Mouse (Mus musculus): Measurements from ENCODE around the gene Tbx5. TPM values are rescaled to one million over a fixed set of nuclear protein-coding genes. Genes with fewer than 3 reads are reported as not detected.

Tbx5 gene
- total RNA-seq, 1 experiment = not detected

DNA sequence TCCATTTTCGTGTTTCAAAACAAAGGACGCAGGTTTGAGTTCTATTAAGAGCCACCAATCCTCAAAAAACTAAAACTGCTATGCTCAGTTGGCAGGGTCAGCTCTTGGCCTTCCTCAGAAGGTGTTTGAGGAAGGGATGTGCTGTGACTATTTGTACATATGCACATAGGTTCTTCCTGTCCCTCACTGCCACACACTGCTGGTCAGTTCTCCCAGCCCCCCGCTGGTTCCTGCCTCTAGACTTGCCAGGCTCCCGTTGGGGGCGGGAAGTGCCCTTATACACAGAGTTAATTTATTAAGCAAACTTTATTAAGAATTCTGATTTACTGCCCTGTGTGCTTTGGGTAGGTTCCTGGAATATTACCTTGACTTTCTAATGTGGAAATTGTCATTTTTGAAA, 11.9 kb downstream of the Tbx5 start:
- Histone ChIP-seq H3K4me3 (ENCODE audit: insufficient read depth in 1 of 2, low read depth in 1 of 2, low read length in 2 of 2, poor library complexity in 1 of 2, severe bottlenecking in 1 of 2) (no peak overlapping the region), H3K9me3 (ENCODE audit: control insufficient read depth, insufficient read depth, low read depth, low read length) (no peaks in the 10 kb centered on the region), H3K27ac (ENCODE audit: insufficient read depth, low read depth, low read length, poor library complexity, severe bottlenecking) (no peak overlapping the region), H3K9ac (ENCODE audit: insufficient read depth, low read depth, low read length, poor library complexity, severe bottlenecking) (no peak overlapping the region), H3K4me1 (ENCODE audit: control insufficient read depth in 2 of 2, insufficient read depth in 2 of 2, low read length in 2 of 2, poor library complexity in 1 of 2) (peaks cover 2 to 3% of the 10 kb centered on the region in 2 experiments), H3K36me3 (ENCODE audit: control insufficient read depth, insufficient read depth, low read length, poor library complexity, severe bottlenecking) (no peaks in the 10 kb centered on the region)
- no peak for DNase-seq (ENCODE audit: low read depth, low spot score)
- in situ Hi-C loops (cut with MboI; ENCODE audit: low sequenced_read_pairs in 2 of 2, unreplicated experiment in 2 of 2) = loop anchor here in 1 of 2 experiments (5.0 kb wide), 1 partner anchor 42 kb away; no protein-coding TSS in a partner anchor
- TF ChIP-seq ZNF384 (IDR thresholded peaks at IDR 0.05; ENCODE audit: low read depth, low read length) (no peak), MAFK (IDR thresholded peaks at IDR 0.05; ENCODE audit: insufficient read depth, low read depth, low read length) (no peak), CHD2 (IDR thresholded peaks at IDR 0.05; ENCODE audit: low read depth, low read length) (no peak), HCFC1 (IDR thresholded peaks at IDR 0.05; ENCODE audit: borderline replicate concordance, insufficient read depth, low read length) (no peak), ZC3H11A (IDR thresholded peaks at IDR 0.05; ENCODE audit: borderline replicate concordance, low read depth, low read length) (no peak)

DNA sequence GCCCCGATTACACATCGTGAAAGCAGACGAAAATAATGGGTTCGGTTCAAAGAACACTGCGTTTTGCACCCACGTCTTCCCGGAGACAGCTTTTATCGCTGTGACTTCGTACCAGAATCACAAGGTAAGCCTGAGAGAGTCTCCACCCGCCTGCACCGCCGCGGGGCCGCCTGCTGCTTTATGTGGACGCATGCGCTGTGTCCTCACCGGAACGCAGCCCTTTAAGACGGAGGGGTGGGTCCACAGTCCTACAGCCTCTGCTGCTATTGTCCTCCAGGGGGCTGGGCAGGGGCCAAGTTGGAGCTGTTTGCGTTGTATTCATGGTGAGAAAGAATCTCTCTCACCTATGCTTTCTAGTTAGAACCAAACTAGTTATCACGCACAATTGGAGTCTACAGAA, 12.5 kb downstream of the Tbx5 start:
- Histone ChIP-seq H3K4me3 (ENCODE audit: insufficient read depth in 1 of 2, low read depth in 1 of 2, low read length in 2 of 2, poor library complexity in 1 of 2, severe bottlenecking in 1 of 2) (no peak overlapping the region), H3K9ac (ENCODE audit: insufficient read depth, low read depth, low read length, poor library complexity, severe bottlenecking) (no peak overlapping the region), H3K36me3 (ENCODE audit: control insufficient read depth, insufficient read depth, low read length, poor library complexity, severe bottlenecking) (no peaks in the 10 kb centered on the region), H3K27ac (ENCODE audit: insufficient read depth, low read depth, low read length, poor library complexity, severe bottlenecking) (no peak overlapping the region), H3K9me3 (ENCODE audit: control insufficient read depth, insufficient read depth, low read depth, low read length) (no peaks in the 10 kb centered on the region), H3K4me1 (ENCODE audit: control insufficient read depth in 2 of 2, insufficient read depth in 2 of 2, low read length in 2 of 2, poor library complexity in 1 of 2) (peaks cover 0 to 3% of the 10 kb centered on the region in 2 experiments; a peak in 2 of 4 replicates)
- TF ChIP-seq ZNF384 (IDR thresholded peaks at IDR 0.05; ENCODE audit: low read depth, low read length) (no peak), CHD2 (IDR thresholded peaks at IDR 0.05; ENCODE audit: low read depth, low read length) (no peak), MAFK (IDR thresholded peaks at IDR 0.05; ENCODE audit: insufficient read depth, low read depth, low read length) (no peak), ZC3H11A (IDR thresholded peaks at IDR 0.05; ENCODE audit: borderline replicate concordance, low read depth, low read length) (no peak), HCFC1 (IDR thresholded peaks at IDR 0.05; ENCODE audit: borderline replicate concordance, insufficient read depth, low read length) (no peak)
- peak; percentile 65 for DNase-seq (ENCODE audit: low read depth, low spot score)
- in situ Hi-C loops (cut with MboI; ENCODE audit: low sequenced_read_pairs in 2 of 2, unreplicated experiment in 2 of 2) = loop anchor here in 1 of 2 experiments (5.0 kb wide), 1 partner anchor 43 kb away; no protein-coding TSS in a partner anchor

DNA sequence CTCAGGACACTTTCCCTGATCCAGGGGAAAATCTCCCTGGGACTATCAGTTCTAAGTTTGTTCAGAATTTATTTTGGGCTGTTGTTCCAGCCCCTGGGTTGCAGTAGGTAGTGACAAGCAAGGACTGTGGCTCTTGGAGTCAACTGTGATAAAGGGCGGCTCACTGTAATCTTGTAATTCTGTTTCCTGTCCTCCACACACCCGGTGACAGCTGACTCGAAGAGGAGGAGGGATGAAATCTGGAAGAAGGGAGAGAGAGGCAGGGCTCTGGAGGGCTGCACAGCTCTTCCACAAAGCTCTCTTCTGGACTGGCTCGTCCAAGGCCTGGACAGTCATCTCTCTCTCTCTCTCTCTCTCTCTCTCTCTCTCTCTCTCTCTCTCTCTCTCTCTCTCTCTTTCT, 24.6 kb downstream of the Tbx5 start:
- no peaks in the 10 kb centered on the region for H3K9me3 ChIP-seq (ENCODE audit: control insufficient read depth, insufficient read depth, low read depth, low read length)
- in situ Hi-C loops (cut with MboI; ENCODE audit: low sequenced_read_pairs in 2 of 2, unreplicated experiment in 2 of 2) = no loop called here
- no peak overlapping the region for H3K4me3 ChIP-seq (ENCODE audit: insufficient read depth in 1 of 2, low read depth in 1 of 2, low read length in 2 of 2, poor library complexity in 1 of 2, severe bottlenecking in 1 of 2)
- H3K36me3 ChIP-seq (ENCODE audit: control insufficient read depth, insufficient read depth, low read length, poor library complexity, severe bottlenecking) = no peaks in the 10 kb centered on the region
- TF ChIP-seq ZNF384 (IDR thresholded peaks at IDR 0.05; ENCODE audit: low read depth, low read length) = no peak
- no peak for TF ChIP-seq HCFC1 (IDR thresholded peaks at IDR 0.05; ENCODE audit: borderline replicate concordance, insufficient read depth, low read length)
- no peak for TF ChIP-seq MAFK (IDR thresholded peaks at IDR 0.05; ENCODE audit: insufficient read depth, low read depth, low read length)
- TF ChIP-seq ZC3H11A (IDR thresholded peaks at IDR 0.05; ENCODE audit: borderline replicate concordance, low read depth, low read length) = no peak
- no peak for TF ChIP-seq CHD2 (IDR thresholded peaks at IDR 0.05; ENCODE audit: low read depth, low read length)
- no peak overlapping the region for H3K9ac ChIP-seq (ENCODE audit: insufficient read depth, low read depth, low read length, poor library complexity, severe bottlenecking)
- no peak for DNase-seq (ENCODE audit: low read depth, low spot score)
- H3K4me1 ChIP-seq (ENCODE audit: control insufficient read depth in 2 of 2, insufficient read depth in 2 of 2, low read length in 2 of 2, poor library complexity in 1 of 2) = no peaks in the 10 kb centered on the region
- H3K27ac ChIP-seq (ENCODE audit: insufficient read depth, low read depth, low read length, poor library complexity, severe bottlenecking) = no peak overlapping the region

DNA sequence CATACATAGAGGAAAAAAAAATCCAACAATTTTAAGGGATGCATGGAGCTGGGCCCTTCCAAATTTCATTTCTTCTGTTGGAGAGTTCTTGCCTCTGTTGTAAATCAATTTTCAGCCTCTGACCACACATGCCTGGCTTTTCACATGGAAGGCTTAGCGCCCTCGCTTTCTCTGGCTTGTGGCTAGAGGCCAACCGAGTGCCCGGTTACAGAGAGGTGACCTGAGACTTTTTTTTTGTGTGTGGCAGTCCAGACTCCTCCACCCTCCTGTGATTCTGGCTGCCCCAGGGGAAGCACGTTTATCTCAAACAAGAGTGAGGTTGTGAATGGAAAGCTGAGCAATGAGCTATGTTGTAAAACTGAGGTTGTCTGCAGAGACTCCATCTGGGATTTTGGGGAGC, 28.8 kb downstream of the Tbx5 start:
- H3K4me3 ChIP-seq (ENCODE audit: insufficient read depth in 1 of 2, low read depth in 1 of 2, low read length in 2 of 2, poor library complexity in 1 of 2, severe bottlenecking in 1 of 2) = no peak overlapping the region
- H3K4me1 ChIP-seq (ENCODE audit: control insufficient read depth in 2 of 2, insufficient read depth in 2 of 2, low read length in 2 of 2, poor library complexity in 1 of 2) = no peaks in the 10 kb centered on the region
- DNase-seq (ENCODE audit: low read depth, low spot score) = no peak
- H3K27ac ChIP-seq (ENCODE audit: insufficient read depth, low read depth, low read length, poor library complexity, severe bottlenecking) = no peak overlapping the region
- no peaks in the 10 kb centered on the region for H3K9me3 ChIP-seq (ENCODE audit: control insufficient read depth, insufficient read depth, low read depth, low read length)
- no peaks in the 10 kb centered on the region for H3K36me3 ChIP-seq (ENCODE audit: control insufficient read depth, insufficient read depth, low read length, poor library complexity, severe bottlenecking)
- TF ChIP-seq MAFK (IDR thresholded peaks at IDR 0.05; ENCODE audit: insufficient read depth, low read depth, low read length) (no peak), HCFC1 (IDR thresholded peaks at IDR 0.05; ENCODE audit: borderline replicate concordance, insufficient read depth, low read length) (no peak)
- H3K9ac ChIP-seq (ENCODE audit: insufficient read depth, low read depth, low read length, poor library complexity, severe bottlenecking) = no peak overlapping the region
- in situ Hi-C loops (cut with MboI; ENCODE audit: low sequenced_read_pairs in 2 of 2, unreplicated experiment in 2 of 2) = no loop called here

DNA sequence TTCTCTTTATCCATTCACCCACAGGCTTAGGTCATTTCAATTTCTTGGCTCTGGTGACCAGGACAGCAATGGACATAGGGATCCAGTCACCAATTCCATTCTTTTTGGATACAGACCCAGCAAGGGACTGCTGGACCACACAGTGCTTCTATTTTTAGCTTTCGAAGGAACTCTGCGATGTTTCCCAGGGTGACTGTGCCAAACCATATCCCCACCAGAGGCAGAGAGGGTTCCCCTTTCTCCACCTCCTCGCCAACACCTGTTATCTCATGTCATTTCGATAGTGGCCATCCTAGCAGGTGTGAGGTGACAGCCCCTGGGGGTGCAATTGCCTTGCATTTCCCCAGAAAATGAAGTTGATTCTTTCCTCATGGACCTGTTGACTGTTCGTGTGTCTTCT, 30.0 kb downstream of the Tbx5 start:
- no peak for DNase-seq (ENCODE audit: low read depth, low spot score)
- no peaks in the 10 kb centered on the region for H3K4me1 ChIP-seq (ENCODE audit: control insufficient read depth in 2 of 2, insufficient read depth in 2 of 2, low read length in 2 of 2, poor library complexity in 1 of 2)

More for the DNA sequence above, 30.0 kb downstream of the Tbx5 start:
- in situ Hi-C loops (cut with MboI; ENCODE audit: low sequenced_read_pairs in 2 of 2, unreplicated experiment in 2 of 2) = no loop called here
- Histone ChIP-seq H3K4me3 (ENCODE audit: insufficient read depth in 1 of 2, low read depth in 1 of 2, low read length in 2 of 2, poor library complexity in 1 of 2, severe bottlenecking in 1 of 2) (no peak overlapping the region), H3K9ac (ENCODE audit: insufficient read depth, low read depth, low read length, poor library complexity, severe bottlenecking) (no peak overlapping the region), H3K9me3 (ENCODE audit: control insufficient read depth, insufficient read depth, low read depth, low read length) (no peaks in the 10 kb centered on the region), H3K27ac (ENCODE audit: insufficient read depth, low read depth, low read length, poor library complexity, severe bottlenecking) (no peak overlapping the region), H3K36me3 (ENCODE audit: control insufficient read depth, insufficient read depth, low read length, poor library complexity, severe bottlenecking) (no peaks in the 10 kb centered on the region)
- TF ChIP-seq CHD2 (IDR thresholded peaks at IDR 0.05; ENCODE audit: low read depth, low read length) (no peak), ZC3H11A (IDR thresholded peaks at IDR 0.05; ENCODE audit: borderline replicate concordance, low read depth, low read length) (no peak), ZNF384 (IDR thresholded peaks at IDR 0.05; ENCODE audit: low read depth, low read length) (no peak), MAFK (IDR thresholded peaks at IDR 0.05; ENCODE audit: insufficient read depth, low read depth, low read length) (no peak), HCFC1 (IDR thresholded peaks at IDR 0.05; ENCODE audit: borderline replicate concordance, insufficient read depth, low read length) (no peak)
